Mouse (Mus musculus): ENCODE results near the gene Dennd2c.

Gene Dennd2c

GRCm38 (mm10) chr3:103112216-103112615 lies 9.8 kb downstream of the Dennd2c start:
- DNase-seq (ENCODE audit: low read depth, low spot score), result no peak

- DNase-seq (ENCODE audit: low read depth, low spot score), result no peak
These were observed 21.2 kb downstream of the Dennd2c start for GRCm38 (mm10) chr3:103123636-103124035.

- peak; percentile 66 for DNase-seq (ENCODE audit: low read depth, low spot score)
These were observed 23.7 kb downstream of the Dennd2c start for GRCm38 (mm10) chr3:103126138-103126537.

GRCm38 (mm10) chr3:103127177-103127576 lies 24.8 kb downstream of the Dennd2c start:
- DNase-seq (ENCODE audit: low read depth, low spot score), result peak; percentile 97

- DNase-seq (ENCODE audit: low read depth, low spot score), result peak; percentile 89
These were observed 25.3 kb downstream of the Dennd2c start for GRCm38 (mm10) chr3:103127721-103128120.

GRCm38 (mm10) chr3:103128251-103128650 lies 25.8 kb downstream of the Dennd2c start:
- peak; percentile 85 for DNase-seq (ENCODE audit: low read depth, low spot score)

GRCm38 (mm10) chr3:103129367-103130159 lies 27.2 kb downstream of the Dennd2c start:
- DNase-seq (ENCODE audit: low read depth, low spot score), result no peak

- no peak for DNase-seq (ENCODE audit: low read depth, low spot score)
These were observed 27.9 kb downstream of the Dennd2c start for GRCm38 (mm10) chr3:103130236-103130751.

GRCm38 (mm10) chr3:103133098-103133497 lies 30.7 kb downstream of the Dennd2c start:
- DNase-seq (ENCODE audit: low read depth, low spot score), result no peak

GRCm38 (mm10) chr3:103136414-103137077 lies 34.1 kb downstream of the Dennd2c start:
- DNase-seq (ENCODE audit: low read depth, low spot score), result no peak

- DNase-seq (ENCODE audit: low read depth, low spot score), result peak; percentile 56
These were observed 36.6 kb downstream of the Dennd2c start for GRCm38 (mm10) chr3:103139047-103139446.

GRCm38 (mm10) chr3:103140095-103140838 lies 37.9 kb downstream of the Dennd2c start:
- DNase-seq (ENCODE audit: low read depth, low spot score), result peak; percentile 67

- peak; percentile 67 for DNase-seq (ENCODE audit: low read depth, low spot score)
These were observed 38.9 kb downstream of the Dennd2c start for GRCm38 (mm10) chr3:103141287-103141686.

GRCm38 (mm10) chr3:103142366-103142765 lies 40.0 kb downstream of the Dennd2c start:
- no peak for DNase-seq (ENCODE audit: low read depth, low spot score)

- peak; percentile 91 for DNase-seq (ENCODE audit: low read depth, low spot score)
These were observed 42.9 kb downstream of the Dennd2c start for GRCm38 (mm10) chr3:103145336-103145735.

- peak; percentile 75 for DNase-seq (ENCODE audit: low read depth, low spot score)
These were observed 43.4 kb downstream of the Dennd2c start for GRCm38 (mm10) chr3:103145791-103146190.

- peak; percentile 99 for DNase-seq (ENCODE audit: low read depth, low spot score)
These were observed 44.1 kb downstream of the Dennd2c start for GRCm38 (mm10) chr3:103146330-103147166.

- DNase-seq (ENCODE audit: low read depth, low spot score), result peak; percentile 41
These were observed 45.4 kb downstream of the Dennd2c start for GRCm38 (mm10) chr3:103147775-103148174.

- DNase-seq (ENCODE audit: low read depth, low spot score), result no peak
These were observed 46.5 kb downstream of the Dennd2c start for GRCm38 (mm10) chr3:103148941-103149340.

GRCm38 (mm10) chr3:103153761-103154160 lies 51.4 kb downstream of the Dennd2c start:
- DNase-seq (ENCODE audit: low read depth, low spot score), result peak; percentile 58
